11 mouse cellular contexts compared by ENCODE assay signal in genomic region chr7:100276397-100276796, GRCm38 (mm10). TPM values are rescaled to one million over a fixed set of nuclear protein-coding genes. Genes with fewer than 3 reads are reported as not detected.
DNase-seq lines count a peak whose midpoint lies in the region; ATAC-seq and TF ChIP-seq lines count a peak whose summit lies in the region.
"Had no signal": no experiment of that assay in that cellular context is flagged by ENCODE, and none has a peak within 500 bp of the region (broad histone marks: within the 10 kb centered on the region; RNA-seq: fewer than 3 reads in every experiment).

No protein-coding gene starts in this region.

- DNase-seq in embryo, embryonic 11 days: peak; percentile 47
- DNase-seq in embryo, embryonic 9.5 days (ENCODE audit: extremely low spot score): no peak
- DNase-seq in limb, embryonic 14.5 days (ENCODE audit: low spot score): peak; percentile 47
- no peak for DNase-seq in limb, embryonic 10.5 days (ENCODE audit: low spot score)
- peak; percentile 27 for DNase-seq in A20 (ENCODE audit: low read depth, low spot score)
- peak; percentile 42 for DNase-seq in brain, embryonic 14.5 days (ENCODE audit: low read depth)
- no peak for DNase-seq in testis, postnatal 14 days (ENCODE audit: low spot score)
- DNase-seq in urinary bladder, postnatal 10 days (ENCODE audit: low spot score): no peak

- no peak for ATAC-seq in limb, embryonic 14.5 days (ENCODE audit: low FRiP score, low read depth)

- TF ChIP-seq POLR2A in limb, embryonic 14.5 days (IDR thresholded peaks at IDR 0.05; ENCODE audit: borderline replicate concordance, extremely low read depth, insufficient read depth, insufficient read length): no peak
- TF ChIP-seq POLR2A in brain, embryonic 14.5 days (IDR thresholded peaks at IDR 0.05; ENCODE audit: borderline replicate concordance, extremely low read depth, insufficient read depth, insufficient read length, poor library complexity, severe bottlenecking): no peak

- no peak overlapping the region for H3K9ac ChIP-seq in limb, embryonic 14.5 days (ENCODE audit: low read depth, low read length, severe bottlenecking)
- H3K9ac ChIP-seq: heart, embryonic 15.5 days; kidney, embryonic 15.5 days had no signal

- TF ChIP-seq CTCF in brain, embryonic 14.5 days (IDR thresholded peaks at IDR 0.05; ENCODE audit: borderline replicate concordance, extremely low read depth, insufficient read depth, insufficient read length): peak; percentile 35; the same call in 1 of the 2 replicates

- H3K4me1 ChIP-seq in limb, embryonic 14.5 days (ENCODE audit: control insufficient read depth, insufficient read depth, low read length): no peaks in the 10 kb centered on the region
- H3K4me1 ChIP-seq in limb, embryonic 10.5 days: no peaks in the 10 kb centered on the region
- H3K4me1 ChIP-seq: heart, embryonic 15.5 days; kidney, embryonic 15.5 days had no signal

- H3K27me3 ChIP-seq in limb, embryonic 14.5 days (ENCODE audit: control insufficient read depth, insufficient read depth, low read length): no peaks in the 10 kb centered on the region
- H3K27me3 ChIP-seq in limb, embryonic 10.5 days (ENCODE audit: low read depth, poor library complexity, severe bottlenecking): no peaks in the 10 kb centered on the region
- H3K27me3 ChIP-seq: heart, embryonic 15.5 days; kidney, embryonic 15.5 days had no signal

- H3K36me3 ChIP-seq in limb, embryonic 14.5 days (ENCODE audit: control insufficient read depth, insufficient read depth, low read length): no peaks in the 10 kb centered on the region
- H3K36me3 ChIP-seq in limb, embryonic 10.5 days: peaks cover 4% of the 10 kb centered on the region; the same call in 1 of the 2 replicates
- H3K36me3 ChIP-seq: heart, embryonic 15.5 days had no signal

- no peaks in the 10 kb centered on the region for H3K9me3 ChIP-seq in limb, embryonic 14.5 days (ENCODE audit: control insufficient read depth, low read length)
- no peaks in the 10 kb centered on the region for H3K9me3 ChIP-seq in limb, embryonic 10.5 days (replicated peaks)
- H3K9me3 ChIP-seq: heart, embryonic 15.5 days; kidney, embryonic 15.5 days; megakaryocyte, embryonic 14.5 days had no signal

- no peak overlapping the region for H3K4me3 ChIP-seq in limb, embryonic 14.5 days (replicated peaks; ENCODE audit: low read length)
- H3K4me3 ChIP-seq in limb, embryonic 10.5 days: no peak overlapping the region
- H3K4me3 ChIP-seq: heart, embryonic 15.5 days; kidney, embryonic 15.5 days; megakaryocyte, embryonic 14.5 days had no signal

- H3K4me2 ChIP-seq in limb, embryonic 14.5 days (replicated peaks; ENCODE audit: low read depth, low read length, severe bottlenecking): no peak overlapping the region
- H3K4me2 ChIP-seq: heart, embryonic 15.5 days; kidney, embryonic 15.5 days had no signal

- 45% methylated on average over 2 of the region's 2 CpGs for WGBS in limb, embryonic 14.5 days
- WGBS in limb, embryonic 10.5 days: 42% methylated on average over 2 of the region's 2 CpGs

- no peak overlapping the region for H3K27ac ChIP-seq in limb, embryonic 14.5 days (replicated peaks; ENCODE audit: low read depth, low read length)
- H3K27ac ChIP-seq in limb, embryonic 10.5 days: no peak overlapping the region
- H3K27ac ChIP-seq: heart, embryonic 15.5 days; kidney, embryonic 15.5 days had no signal

RNA-seq across cellular contexts. Expression of gene P4ha3, which starts 8.9 kb away (rescaled TPM):
- 48.7 and 66.0 TPM in 2 replicates for polyA plus RNA-seq in limb, embryonic 14.5 days (2012; rRNA removed)
- polyA plus RNA-seq in limb, embryonic 14.5 days (2014; fragmentation: Nextera tagmentation; extraction: Ambion mirVana): 28.1 and 30.7 TPM in 2 replicates
- 1.1 and 2.4 TPM in 2 replicates for polyA plus RNA-seq in limb, embryonic 10.5 days (2016; fragmentation: Nextera tagmentation; extraction: Ambion mirVana)
- polyA plus RNA-seq in brain, embryonic 14.5 days (2012; rRNA removed): 7.8 and 22.0 TPM in 2 replicates

RNA-seq across cellular contexts. Expression of gene Pgm2l1, which starts 49.2 kb away (rescaled TPM):
- polyA plus RNA-seq in limb, embryonic 14.5 days (2012; rRNA removed): 4.9 and 5.1 TPM in 2 replicates
- polyA plus RNA-seq in limb, embryonic 14.5 days (2014; fragmentation: Nextera tagmentation; extraction: Ambion mirVana): 3.2 and 4.1 TPM in 2 replicates
- 1.9 and 3.3 TPM in 2 replicates for polyA plus RNA-seq in limb, embryonic 10.5 days (2016; fragmentation: Nextera tagmentation; extraction: Ambion mirVana)
- 26.1 and 43.5 TPM in 2 replicates for polyA plus RNA-seq in brain, embryonic 14.5 days (2012; rRNA removed)

Comparison
In these comparisons a context has a peak if more than half of its experiments do, and no peak if none do; other contexts are left out.
1. DNase-seq: peak in embryo, embryonic 11 days (single experiment), limb, embryonic 14.5 days (single experiment), A20 (single experiment) and brain, embryonic 14.5 days (single experiment); none in embryo, embryonic 9.5 days (single experiment), limb, embryonic 10.5 days (single experiment), testis, postnatal 14 days (single experiment) and urinary bladder, postnatal 10 days (single experiment).